Mouse (Mus musculus) intestine, embryonic 16.5 days (tissue): ENCODE data around the gene Zfyve1. TPM values are rescaled to one million over a fixed set of nuclear protein-coding genes. Genes with fewer than 3 reads are reported as not detected.

ENCODE experiments used
- ATAC-seq: fragments of 200-750 bp; cut with Nextera tagmentation; 2 replicates; pipeline ENCODE4 v1.8.0; 2017; ENCODE audit warnings: moderate TSS enrichment, moderate library complexity
- H3K27ac ChIP-seq: fragments of 300-500 bp; sonication (generic); 2 replicates; pipeline ENCODE4 v1.5.1; 2014; ENCODE audit warnings: mild to moderate bottlenecking, low read length
- H3K27me3 ChIP-seq: fragments of 300-500 bp; sonication (generic); replicated peaks from 2 replicates; pipeline ENCODE4 v1.6.1; 2014; ENCODE audit warnings: low read length, control low read depth, mixed read lengths; ENCODE audit not compliant: control insufficient read depth, insufficient read depth
- H3K36me3 ChIP-seq: fragments of 300-500 bp; sonication (generic); 2 replicates; pipeline ENCODE4 v1.6.1; 2014; ENCODE audit warnings: low read length, control low read depth; ENCODE audit not compliant: control insufficient read depth, insufficient read depth
- H3K4me1 ChIP-seq: fragments of 300-500 bp; sonication (generic); 2 replicates; pipeline ENCODE4 v1.6.1; 2014; ENCODE audit warnings: low read length, control low read depth, mixed read lengths; ENCODE audit not compliant: control insufficient read depth, insufficient read depth
- H3K4me2 ChIP-seq: fragments of 300-500 bp; sonication (generic); 2 replicates; pipeline ENCODE4 v1.6.1; 2014; ENCODE audit warnings: low read depth, low read length, control low read depth
- H3K4me3 ChIP-seq: fragments of 300-500 bp; sonication (generic); 2 replicates; pipeline ENCODE4 v1.5.1; 2014; ENCODE audit warnings: mild to moderate bottlenecking, low read length
- H3K9ac ChIP-seq: fragments of 300-500 bp; sonication (generic); 2 replicates; pipeline ENCODE4 v1.6.1; 2014; ENCODE audit warnings: low read depth, low read length
- H3K9me3 ChIP-seq: fragments of 300-500 bp; sonication (generic); 2 replicates; pipeline ENCODE4 v1.6.1; 2016; ENCODE audit warnings: low read length, control low read depth; ENCODE audit not compliant: control insufficient read depth
- WGBS: fragments of 180-500 bp; shearing (Covaris S2); extraction: QIAGEN DNeasy Blood & Tissue Kit; methylation state at CpG from one replicate; pipeline ENCODE4 v1.1.7; 2014; 5-methylcytosine and 5-hydroxymethylcytosine counted together
- polyA plus RNA-seq: library from polyadenylated mRNA; unstranded; fragments of >200 nt; fragmentation: Nextera tagmentation; extraction: Ambion mirVana; gene quantifications from 2 replicates; pipeline ENCODE4 v1.2.1, GENCODE M21; 2015

Gene Zfyve1
- polyA plus RNA-seq, 1 experiment from 2014 or later, result 13.2 TPM

- H3K36me3 ChIP-seq, result peaks cover 13% of the 10 kb centered on the region
- ATAC-seq, result no peak
- no peaks in the 10 kb centered on the region for H3K27me3 ChIP-seq
- no peak overlapping the region for H3K9ac ChIP-seq
- H3K4me3 ChIP-seq, result no peak overlapping the region
- 82% methylated on average over 5 of the region's 5 CpGs for WGBS
- H3K4me1 ChIP-seq, result no peaks in the 10 kb centered on the region
- no peaks in the 10 kb centered on the region for H3K9me3 ChIP-seq
- H3K27ac ChIP-seq, result no peak overlapping the region
- H3K4me2 ChIP-seq, result no peak overlapping the region
Observed at GRCm38 (mm10) chr12:83586628-83587027, 10.4 kb downstream of the Zfyve1 start.

GRCm38 (mm10) chr12:83582747-83583146 lies 14.3 kb downstream of the Zfyve1 start:
- H3K9me3 ChIP-seq, result no peaks in the 10 kb centered on the region
- WGBS, result 86% methylated on average over 4 of the region's 4 CpGs
- H3K9ac ChIP-seq, result no peak overlapping the region

GRCm38 (mm10) chr12:83582106-83582505 lies 14.9 kb downstream of the Zfyve1 start:
- no peak for ATAC-seq
- WGBS, result 47% methylated on average over 4 of the region's 4 CpGs

More at GRCm38 (mm10) chr12:83582747-83583146, 14.3 kb downstream of the Zfyve1 start:
- H3K4me1 ChIP-seq, result peaks cover 18% of the 10 kb centered on the region
- no peak for ATAC-seq
- no peak overlapping the region for H3K4me2 ChIP-seq
- H3K4me3 ChIP-seq, result no peak overlapping the region
- H3K36me3 ChIP-seq, result 0 out of 2 replicates have a peak, but pooled peaks cover 1% of the 10 kb centered on the region
- H3K27me3 ChIP-seq, result no peaks in the 10 kb centered on the region
- H3K27ac ChIP-seq, result no peak overlapping the region

GRCm38 (mm10) chr12:83580283-83580682 lies 16.7 kb downstream of the Zfyve1 start:
- H3K27ac ChIP-seq, result peak overlapping the region; percentile 95
- no peak overlapping the region for H3K9ac ChIP-seq
- H3K36me3 ChIP-seq, result no peaks in the 10 kb centered on the region
- H3K4me3 ChIP-seq, result no peak overlapping the region
- no peak overlapping the region for H3K4me2 ChIP-seq
- 73% methylated on average over 3 of the region's 3 CpGs for WGBS
- peak; percentile 74 for ATAC-seq
- no peaks in the 10 kb centered on the region for H3K9me3 ChIP-seq
- peaks cover 18% of the 10 kb centered on the region for H3K4me1 ChIP-seq
- no peaks in the 10 kb centered on the region for H3K27me3 ChIP-seq

More at GRCm38 (mm10) chr12:83582106-83582505, 14.9 kb downstream of the Zfyve1 start:
- no peak overlapping the region for H3K9ac ChIP-seq
- no peaks in the 10 kb centered on the region for H3K36me3 ChIP-seq
- H3K9me3 ChIP-seq, result no peaks in the 10 kb centered on the region
- H3K4me1 ChIP-seq, result peaks cover 18% of the 10 kb centered on the region
- H3K27me3 ChIP-seq, result no peaks in the 10 kb centered on the region
- H3K27ac ChIP-seq, result peak overlapping the region; percentile 18; the same call in 1 of the 2 replicates
- no peak overlapping the region for H3K4me3 ChIP-seq
- H3K4me2 ChIP-seq, result no peak overlapping the region

- Histone ChIP-seq H3K9me3 (no peaks in the 10 kb centered on the region), H3K4me2 (peak overlapping the region; percentile 45), H3K27me3 (no peaks in the 10 kb centered on the region), H3K36me3 (no peaks in the 10 kb centered on the region), H3K27ac (peak overlapping the region; percentile 95), H3K9ac (peak overlapping the region; percentile 56), H3K4me3 (no peak overlapping the region), H3K4me1 (peaks cover 18% of the 10 kb centered on the region)
- WGBS, result 29% methylated on average over 3 of the region's 3 CpGs
- peak; percentile 96 for ATAC-seq
Observed at GRCm38 (mm10) chr12:83578896-83579569, 18.0 kb downstream of the Zfyve1 start.

- Histone ChIP-seq H3K27ac (peak overlapping the region; percentile 86), H3K4me2 (peak overlapping the region; percentile 9), H3K4me1 (peaks cover 18% of the 10 kb centered on the region), H3K9ac (no peak overlapping the region), H3K9me3 (no peaks in the 10 kb centered on the region), H3K27me3 (no peaks in the 10 kb centered on the region), H3K36me3 (no peaks in the 10 kb centered on the region), H3K4me3 (no peak overlapping the region)
- no peak for ATAC-seq
- 75% methylated on average over 2 of the region's 2 CpGs for WGBS
Observed at GRCm38 (mm10) chr12:83578356-83578755, 18.7 kb downstream of the Zfyve1 start.

- no peak overlapping the region for H3K27ac ChIP-seq
- H3K4me3 ChIP-seq, result no peak overlapping the region
- H3K27me3 ChIP-seq, result no peaks in the 10 kb centered on the region
- H3K36me3 ChIP-seq, result no peaks in the 10 kb centered on the region
- WGBS, result 93% methylated on average over 5 of the region's 5 CpGs
- ATAC-seq, result no peak
- H3K4me2 ChIP-seq, result no peak overlapping the region
- no peaks in the 10 kb centered on the region for H3K9me3 ChIP-seq
- peaks cover 18% of the 10 kb centered on the region for H3K4me1 ChIP-seq
- no peak overlapping the region for H3K9ac ChIP-seq
Observed at GRCm38 (mm10) chr12:83577445-83577844, 19.6 kb downstream of the Zfyve1 start.

- H3K4me1 ChIP-seq, result no peaks in the 10 kb centered on the region
- H3K4me3 ChIP-seq, result no peak overlapping the region
- H3K27ac ChIP-seq, result no peak overlapping the region
- no peak overlapping the region for H3K9ac ChIP-seq
- no peaks in the 10 kb centered on the region for H3K27me3 ChIP-seq
- 75% methylated on average over 5 of the region's 5 CpGs for WGBS
- peaks cover 10% of the 10 kb centered on the region for H3K36me3 ChIP-seq
- ATAC-seq, result no peak
- no peaks in the 10 kb centered on the region for H3K9me3 ChIP-seq
- H3K4me2 ChIP-seq, result no peak overlapping the region
Observed at GRCm38 (mm10) chr12:83572717-83573116, 24.3 kb downstream of the Zfyve1 start.

GRCm38 (mm10) chr12:83569866-83570265 lies 27.2 kb downstream of the Zfyve1 start:
- H3K36me3 ChIP-seq, result peaks cover 13% of the 10 kb centered on the region
- no peak overlapping the region for H3K27ac ChIP-seq
- H3K4me3 ChIP-seq, result no peak overlapping the region
- H3K4me1 ChIP-seq, result no peaks in the 10 kb centered on the region
- WGBS, result 76% methylated on average over 3 of the region's 3 CpGs
- no peak for ATAC-seq
- no peaks in the 10 kb centered on the region for H3K27me3 ChIP-seq
- no peak overlapping the region for H3K9ac ChIP-seq
- no peak overlapping the region for H3K4me2 ChIP-seq
- no peaks in the 10 kb centered on the region for H3K9me3 ChIP-seq
